Mouse (Mus musculus) myocyte (in vitro differentiated cells): ENCODE measurements around the gene Rab1a.

Experiments used
- E2F4 ChIP-seq: IDR thresholded peaks from one replicate; pipeline ENCODE4 v1.6.1; 2011; ENCODE audit warnings: mild to moderate bottlenecking, control low read depth, moderate library complexity; ENCODE audit not compliant: insufficient read depth
- MAX ChIP-seq: IDR thresholded peaks from one replicate; pipeline ENCODE4 v1.6.1; 2011; ENCODE audit warnings: low read depth, mild to moderate bottlenecking, control low read depth
- POLR2A ChIP-seq: IDR thresholded peaks from one replicate; pipeline ENCODE4 v1.6.1; 2011; ENCODE audit warnings: low read depth, mild to moderate bottlenecking, control low read depth, moderate library complexity; ENCODE audit not compliant: insufficient read length
- USF1 ChIP-seq: IDR thresholded peaks from one replicate; pipeline ENCODE4 v1.6.1; 2011; ENCODE audit warnings: low read depth, mild to moderate bottlenecking, control low read depth, moderate library complexity

DNA sequence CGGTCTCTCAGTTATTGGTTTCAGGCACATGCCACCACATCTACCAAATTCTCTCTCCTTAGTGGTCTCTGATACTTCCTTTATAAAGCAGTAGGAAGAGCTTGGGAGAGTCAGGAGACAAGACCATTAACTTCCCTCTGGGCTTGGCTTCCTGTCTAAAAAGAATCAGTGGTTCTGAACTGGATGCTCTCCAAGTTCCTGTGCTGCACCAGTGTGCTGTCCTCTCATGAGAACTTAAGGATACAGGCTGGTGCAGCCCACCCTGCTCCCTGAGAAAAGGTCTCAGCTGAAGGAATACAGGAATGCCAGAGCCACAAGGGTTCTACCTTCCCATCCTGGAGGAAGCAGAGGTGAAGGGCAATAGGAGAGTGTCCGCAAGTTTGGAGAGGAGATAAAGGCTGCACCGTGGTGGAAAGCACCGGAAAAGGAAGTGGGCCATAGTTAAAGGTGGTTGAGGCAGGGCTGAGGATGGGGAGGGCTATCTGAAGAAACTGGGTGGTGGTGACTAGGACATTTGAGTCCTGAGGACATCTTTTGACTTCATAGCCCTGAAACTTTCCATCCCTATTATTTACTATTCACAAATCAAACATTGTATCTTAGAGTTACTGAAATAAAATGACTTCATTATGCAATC is 8.0 kb upstream of the Rab1a start:
- TF ChIP-seq MAX, result no peak
- TF ChIP-seq POLR2A, result no peak
- TF ChIP-seq E2F4, result no peak
- TF ChIP-seq USF1, result no peak
